Mouse (Mus musculus) olfactory bulb, adult 2 months (tissue): Measurements from ENCODE around the gene Pm20d1. TPM values are rescaled to one million over a fixed set of nuclear protein-coding genes. Genes with fewer than 3 reads are reported as not detected.

Experiments used
- H3K27ac ChIP-seq: fragments of 200-500 bp; 2 replicates; pipeline ENCODE4 v1.5.1; 2012; ENCODE audit warnings: low read depth, low read length; ENCODE audit not compliant: insufficient read depth
- H3K4me1 ChIP-seq: fragments of 200-500 bp; 2 replicates; pipeline ENCODE4 v1.6.1; 2012; ENCODE audit warnings: low read length; ENCODE audit not compliant: control insufficient read depth, insufficient read depth
- H3K4me3 ChIP-seq: fragments of 200-500 bp; 2 replicates; pipeline ENCODE4 v1.5.1; 2012; ENCODE audit warnings: mild to moderate bottlenecking, low read depth, low read length, moderate library complexity; ENCODE audit not compliant: insufficient read depth
- CTCF ChIP-seq: fragments of 200-500 bp; IDR thresholded peaks from 2 replicates; pipeline ENCODE4 v1.5.1; 2012; ENCODE audit warnings: low read depth, mild to moderate bottlenecking, low read length, moderate library complexity; ENCODE audit not compliant: insufficient read depth
- POLR2A ChIP-seq: fragments of 200-500 bp; IDR thresholded peaks from 2 replicates; pipeline ENCODE4 v1.6.1; 2012; ENCODE audit warnings: mild to moderate bottlenecking, low read depth, low read length, moderate library complexity; ENCODE audit not compliant: insufficient read depth
- WGBS: fragments of 180-500 bp; shearing (Covaris S2); methylation state at CpG from one replicate; pipeline ENCODE4 v1.1.7; 2018; 5-methylcytosine and 5-hydroxymethylcytosine counted together
- polyA plus RNA-seq: library from polyadenylated mRNA; stranded (reverse); fragments of >200 nt; gene quantifications from 2 replicates; pipeline ENCODE4 v1.2.4, GENCODE M21; 2012; ENCODE audit warnings: low replicate concordance; ENCODE audit not compliant: missing spikeins, insufficient read depth, insufficient read length

The Pm20d1 gene
- not detected in 2 replicates for polyA plus RNA-seq

DNA sequence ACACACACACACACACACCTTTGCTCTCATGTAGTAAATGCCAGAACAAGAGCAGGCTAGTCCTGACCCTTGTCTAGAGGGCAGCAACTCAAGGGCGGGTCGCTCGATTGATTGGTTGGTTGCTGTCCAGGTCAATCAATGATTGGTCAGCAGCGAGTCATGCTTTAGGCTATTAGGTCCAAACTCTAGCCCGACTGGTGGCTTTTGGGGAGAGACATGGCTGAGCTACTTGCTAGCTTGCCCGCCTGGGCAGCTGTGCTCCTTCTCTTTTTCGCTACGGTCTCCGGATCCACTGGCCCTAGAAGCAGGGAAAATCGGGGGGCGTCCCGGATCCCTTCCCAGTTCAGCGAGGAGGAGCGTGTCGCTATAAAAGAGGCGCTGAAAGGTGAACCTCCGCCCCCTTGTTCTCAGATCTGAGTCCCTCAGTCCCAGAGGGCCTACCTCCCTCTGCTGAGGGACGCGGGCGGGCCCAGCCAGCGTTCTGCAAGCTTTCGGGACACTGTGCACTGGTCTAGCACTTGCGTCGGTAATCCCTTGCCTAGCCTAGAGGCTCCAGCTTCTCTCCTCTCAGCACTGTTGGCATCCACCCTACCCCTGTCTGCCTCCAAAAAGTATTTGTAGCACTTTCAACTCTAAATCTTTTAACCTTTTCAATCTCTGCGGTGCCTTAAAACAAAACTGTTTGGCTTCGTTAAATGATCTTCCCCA is at the start of gene Pm20d1:
Gene Pm20d1, plus strand, starts transcription at position 180 of the 708 bp plus-strand sequence.
- TF ChIP-seq POLR2A (no peak), CTCF (no peak)
- WGBS = 19% methylated on average over 26 of the region's 26 CpGs
- Histone ChIP-seq H3K4me3 (peak within 1 kb of the TSS; percentile 4; the same call in 1 of the 2 replicates), H3K27ac (no peak within 1 kb of the TSS), H3K4me1 (peaks cover 6% of the 10 kb centered on the region)

DNA sequence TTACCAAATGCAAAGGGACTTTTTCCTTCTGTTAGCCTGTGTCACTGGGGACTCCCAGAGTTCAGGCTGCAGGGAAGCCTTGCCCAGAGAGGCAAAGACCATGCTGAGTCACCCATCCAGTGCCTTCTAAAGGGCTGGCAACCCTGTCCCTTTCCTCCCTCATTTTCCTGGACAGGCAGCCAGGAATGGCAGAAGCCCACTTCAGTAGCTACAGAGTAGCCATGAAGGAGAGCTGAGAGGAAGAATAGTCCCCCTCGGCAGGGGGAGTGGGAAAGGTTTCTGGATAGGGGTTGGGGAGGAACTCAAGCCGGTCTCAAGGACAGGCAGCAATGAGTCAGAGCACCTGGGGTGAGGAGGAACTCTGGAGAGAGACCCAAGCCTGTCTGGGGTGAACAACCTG is 49.4 kb upstream of the Pm20d1 start:
- no peak overlapping the region for H3K27ac ChIP-seq
- H3K4me1 ChIP-seq = peaks cover 10% of the 10 kb centered on the region; the same call in 1 of the 2 replicates
- 52% methylated on average over 2 of the region's 2 CpGs for WGBS
- H3K4me3 ChIP-seq = no peak overlapping the region
- no peak for TF ChIP-seq CTCF
- TF ChIP-seq POLR2A = no peak

DNA sequence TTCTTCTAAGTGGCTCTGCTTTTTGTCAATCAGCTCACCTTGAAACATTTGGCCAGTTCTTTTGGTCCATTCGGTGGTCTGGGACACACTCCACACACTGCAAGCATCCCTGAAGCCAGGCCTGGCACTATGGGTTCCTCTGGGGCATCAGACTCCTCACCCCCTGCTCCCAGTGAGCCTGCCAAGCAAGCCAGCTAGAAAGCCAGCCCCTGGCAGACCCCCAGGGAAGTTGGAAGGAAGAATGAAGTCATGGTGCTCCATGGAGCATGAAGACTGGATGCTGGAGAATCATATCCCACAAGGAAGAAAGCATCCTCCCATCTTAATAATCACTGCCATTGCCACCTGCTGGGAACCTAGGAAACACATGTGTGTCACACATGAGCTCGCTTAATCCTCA is 48.5 kb upstream of the Pm20d1 start:
- no peak overlapping the region for H3K4me3 ChIP-seq
- peaks cover 8% of the 10 kb centered on the region; the same call in 1 of the 2 replicates for H3K4me1 ChIP-seq
- H3K27ac ChIP-seq = no peak overlapping the region
- WGBS = 62% methylated on average over 2 of the region's 2 CpGs
- TF ChIP-seq POLR2A (no peak), CTCF (no peak)

DNA sequence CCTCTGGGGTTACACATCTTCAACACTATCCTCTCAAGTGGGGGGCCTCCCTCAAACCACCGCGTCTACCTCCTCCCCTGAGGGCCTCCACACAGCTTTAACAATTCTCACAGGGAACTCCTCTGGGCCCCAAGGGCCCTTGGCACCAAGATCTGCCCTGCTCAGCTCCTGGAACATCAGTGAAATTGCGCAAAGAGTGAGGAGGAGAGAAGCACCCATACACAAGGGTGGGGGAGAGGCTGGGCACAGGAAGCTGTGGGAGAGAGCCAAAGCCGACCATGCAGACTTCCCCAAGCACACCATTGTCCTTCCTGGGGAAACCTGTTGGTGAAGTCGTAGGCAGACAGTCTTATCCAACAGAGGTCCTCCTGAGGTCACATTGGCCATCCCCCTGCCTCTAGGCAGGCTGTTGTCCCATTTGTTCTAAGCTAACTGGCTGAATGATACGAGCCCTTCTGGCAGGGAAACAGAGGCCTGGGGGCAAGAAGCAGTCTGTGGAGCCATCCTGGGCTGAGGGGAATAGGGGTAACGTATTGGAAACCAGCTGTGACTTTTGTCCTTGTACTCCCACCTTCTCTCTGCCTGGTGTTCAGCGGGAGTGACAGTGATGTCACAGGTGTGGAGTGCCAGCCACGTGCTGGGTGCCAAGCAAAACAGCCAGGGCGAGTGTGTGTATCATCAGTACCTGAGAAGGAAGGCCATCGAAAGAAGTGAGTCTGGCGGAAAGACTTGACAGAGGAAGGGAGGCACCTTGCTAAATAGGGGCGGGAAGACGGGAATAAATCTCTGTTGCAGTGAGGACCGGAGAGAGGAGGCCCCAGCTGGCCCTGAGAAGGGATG is 47.3 kb upstream of the Pm20d1 start:
- H3K27ac ChIP-seq = no peak overlapping the region
- WGBS = 89% methylated on average over 15 of the region's 15 CpGs
- peaks cover 13% of the 10 kb centered on the region for H3K4me1 ChIP-seq
- H3K4me3 ChIP-seq = no peak overlapping the region
- no peak for TF ChIP-seq POLR2A
- TF ChIP-seq CTCF = no peak

DNA sequence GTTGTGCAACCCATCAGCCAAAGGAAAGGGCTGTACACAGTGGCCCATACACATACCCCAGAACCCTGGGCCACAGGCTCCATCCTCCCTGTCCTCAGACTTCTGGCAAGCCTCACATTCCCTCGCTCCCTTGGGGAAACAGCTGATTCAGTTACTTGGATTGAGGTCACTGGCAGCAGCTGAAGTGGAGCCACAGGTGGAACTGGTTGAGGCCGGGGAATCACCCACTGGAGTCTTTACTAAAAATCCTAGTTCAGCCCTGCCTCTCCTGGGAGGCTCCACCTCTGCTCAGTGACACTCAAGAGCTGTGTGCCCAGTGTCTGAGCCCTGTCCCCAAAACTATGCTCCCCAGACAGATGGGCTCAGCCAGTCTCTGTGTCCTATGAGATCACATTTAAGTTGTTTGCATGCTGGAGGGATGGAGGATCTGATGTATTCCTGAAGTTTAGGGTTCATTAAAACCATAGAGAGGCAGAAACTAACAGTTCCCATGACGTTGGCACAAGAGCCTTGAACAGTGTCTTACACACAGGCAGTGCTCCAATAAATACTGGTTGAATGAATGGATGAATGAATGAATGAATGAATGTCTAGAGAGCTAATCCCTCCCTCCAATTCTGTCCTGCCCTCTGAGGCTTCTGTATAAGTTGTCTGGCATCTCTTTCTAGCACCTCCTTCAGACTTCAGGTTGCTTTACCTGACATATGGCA is 45.8 kb upstream of the Pm20d1 start:
- WGBS = 82% methylated on average over 3 of the region's 3 CpGs
- no peak overlapping the region for H3K27ac ChIP-seq
- TF ChIP-seq CTCF = no peak
- H3K4me1 ChIP-seq = peaks cover 17% of the 10 kb centered on the region
- H3K4me3 ChIP-seq = no peak overlapping the region

DNA sequence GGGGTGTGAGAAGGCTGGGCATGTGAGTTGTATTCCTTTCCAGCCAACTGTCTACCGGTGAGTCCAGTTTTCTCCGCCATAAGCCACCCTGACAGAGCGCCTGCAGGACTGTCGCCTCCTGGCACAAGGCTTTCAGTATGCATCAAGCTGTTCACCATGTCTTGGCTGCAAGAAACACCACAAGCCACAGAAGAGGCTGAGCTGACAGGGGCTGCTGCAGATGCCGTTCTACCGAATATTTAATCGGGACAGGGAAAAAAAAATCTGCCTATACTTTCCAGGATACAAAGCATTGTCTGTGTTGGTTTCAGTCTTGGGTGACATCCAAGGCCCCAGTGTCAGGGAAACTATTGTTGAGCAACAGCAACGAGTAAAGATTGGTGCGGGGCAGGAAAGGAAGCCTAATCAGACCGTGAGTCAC is 45.3 kb upstream of the Pm20d1 start:
- 49% methylated on average over 10 of the region's 10 CpGs for WGBS
- H3K27ac ChIP-seq = no peak overlapping the region
- H3K4me1 ChIP-seq = peaks cover 17% of the 10 kb centered on the region
- no peak for TF ChIP-seq POLR2A
- no peak for TF ChIP-seq CTCF
- no peak overlapping the region for H3K4me3 ChIP-seq

DNA sequence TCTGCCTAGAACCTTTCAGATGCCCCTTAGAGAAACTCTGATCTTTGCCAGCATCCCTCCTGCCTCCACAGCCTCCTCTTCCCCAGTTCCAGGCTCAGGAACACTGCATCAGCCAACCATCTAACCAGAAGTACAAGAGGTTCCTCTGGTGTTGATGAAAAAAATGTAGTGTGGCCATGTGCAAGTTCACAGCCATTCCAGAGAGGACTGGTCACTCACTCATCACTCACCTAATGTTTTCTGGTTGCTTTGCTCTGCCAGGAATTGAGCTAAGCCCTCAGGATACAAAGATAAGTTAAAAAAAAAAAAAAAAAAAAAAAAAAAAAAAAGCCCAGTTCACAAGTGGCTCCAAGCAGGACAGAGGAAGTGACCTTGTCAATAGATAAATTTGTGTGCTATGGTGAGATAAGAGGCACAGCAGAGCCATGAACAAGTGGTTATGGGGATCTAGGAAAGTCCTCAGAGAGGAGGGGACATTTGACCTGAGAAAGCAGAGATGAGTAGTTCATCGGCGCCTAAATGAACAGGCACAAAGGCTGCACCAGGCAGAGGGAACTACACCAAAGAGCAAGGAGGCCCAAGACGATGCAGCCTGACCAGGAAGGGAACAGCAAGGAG is 42.9 kb upstream of the Pm20d1 start:
- Histone ChIP-seq H3K4me3 (no peak overlapping the region), H3K4me1 (peaks cover 9% of the 10 kb centered on the region), H3K27ac (no peak overlapping the region)
- TF ChIP-seq CTCF (no peak), POLR2A (no peak)
- WGBS = 92% methylated on average over 3 of the region's 3 CpGs

DNA sequence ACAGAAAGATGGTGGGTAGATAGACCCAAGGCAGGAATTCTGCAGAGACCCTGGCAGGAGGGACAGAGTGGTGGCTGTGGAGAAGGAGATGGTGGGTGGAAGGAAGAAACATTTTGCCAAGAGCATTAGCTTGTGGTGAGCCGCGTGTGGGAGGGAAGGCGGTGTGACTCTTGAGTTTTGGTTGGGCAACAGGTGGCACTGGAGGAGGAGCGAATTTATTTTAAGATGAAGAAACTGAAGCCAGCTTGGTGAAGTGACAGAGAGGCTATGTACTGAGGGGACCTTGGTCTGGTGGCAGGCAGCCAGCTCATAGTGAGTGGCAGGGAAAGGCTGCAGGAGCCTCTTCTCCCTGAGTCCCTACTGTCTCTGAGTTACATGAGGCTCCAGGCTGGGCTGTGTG is 42.3 kb upstream of the Pm20d1 start:
- no peak overlapping the region for H3K4me3 ChIP-seq
- 50% methylated on average over 4 of the region's 4 CpGs for WGBS
- H3K27ac ChIP-seq = no peak overlapping the region
- TF ChIP-seq POLR2A (no peak), CTCF (no peak)
- peaks cover 9% of the 10 kb centered on the region for H3K4me1 ChIP-seq

DNA sequence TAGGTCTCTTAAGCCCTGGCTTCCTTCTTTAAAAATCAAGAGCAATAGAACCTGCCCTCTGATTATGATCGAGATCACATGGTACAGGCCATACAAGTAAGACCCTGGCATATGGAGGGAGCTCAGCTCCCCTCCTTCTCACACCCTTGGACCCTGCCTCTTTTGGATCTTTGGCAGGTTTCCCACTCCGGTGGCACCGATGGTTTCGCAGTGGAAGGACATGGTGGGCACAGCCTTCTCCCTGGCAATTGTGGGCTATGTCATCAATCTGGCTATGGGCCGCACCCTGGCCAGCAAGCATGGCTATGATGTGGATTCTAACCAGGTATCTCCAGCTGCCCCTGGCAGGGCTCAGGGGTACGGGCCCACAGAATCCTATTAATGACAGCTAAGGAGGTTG is 40.0 kb upstream of the Pm20d1 start:
- TF ChIP-seq POLR2A = no peak
- TF ChIP-seq CTCF = no peak
- Histone ChIP-seq H3K4me1 (peaks cover 9% of the 10 kb centered on the region), H3K27ac (no peak overlapping the region), H3K4me3 (no peak overlapping the region)
- 85% methylated on average over 6 of the region's 6 CpGs for WGBS
